ENCODE assay signal across 37 mouse cellular contexts in the genomic region with DNA sequence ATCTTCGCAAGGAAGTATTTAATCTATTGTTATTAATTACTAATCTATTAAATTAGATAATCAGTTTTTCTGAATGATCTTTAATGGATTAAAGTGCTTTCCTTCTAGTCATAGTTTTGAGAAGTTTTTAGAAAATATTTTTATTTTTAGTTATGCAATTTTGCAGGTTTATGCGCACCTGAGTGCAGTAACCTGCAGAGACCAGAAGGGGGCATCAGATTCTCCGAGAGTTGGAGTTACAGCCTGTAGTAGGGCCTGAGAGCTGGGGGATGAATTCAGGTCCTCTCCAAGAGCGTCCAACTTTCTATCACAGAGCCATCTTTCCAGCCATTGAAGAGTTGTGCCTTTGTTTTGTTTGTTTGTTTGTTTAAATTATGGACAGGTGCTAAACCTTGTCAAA. TPM values are rescaled to one million over a fixed set of nuclear protein-coding genes. Genes with fewer than 3 reads are reported as not detected.
A peak's percentile ranks its signal among the peaks of the same experiment; 100 is the strongest.
DNase-seq lines count a peak whose midpoint lies in the region; ATAC-seq and TF ChIP-seq lines count a peak whose summit lies in the region.
"Had no signal": no experiment of that assay in that cellular context is flagged by ENCODE, and none has a peak within 500 bp of the region (broad histone marks: within the 10 kb centered on the region; RNA-seq: fewer than 3 reads in every experiment).

No protein-coding gene starts in this region.

- no peak for DNase-seq in heart, adult 2 months
- no peak for DNase-seq in heart, adult 9 months (ENCODE audit: low spot score in 2 of 2)
- no peak for DNase-seq in liver, postnatal 0 days
- DNase-seq in brain, embryonic 14.5 days (ENCODE audit: low read depth): no peak
- no peak for DNase-seq in kidney, adult 18-20 months
- DNase-seq in cerebellum, postnatal 4 days (ENCODE audit: low spot score in 2 of 2): no peak
- DNase-seq: adrenal gland, adult 2 months; adrenal gland, postnatal 36 days; cerebellum, adult 8-10 months; cerebellum, postnatal 25 days; heart, postnatal 14 days; kidney, adult 11 months; kidney, postnatal 4 days; right cerebral cortex, adult 18-20 months; right cerebral cortex, postnatal 4 days; thymus, postnatal 14 days had no signal

- H3K4me2 ChIP-seq in liver, postnatal 0 days (ENCODE audit: low read depth, low read length): no peak overlapping the region
- H3K4me2 ChIP-seq in liver, embryonic 12.5 days: no peak overlapping the region
- H3K4me2 ChIP-seq: embryonic facial prominence, embryonic 12.5 days; kidney, embryonic 15.5 days; limb, embryonic 12.5 days; neural tube, embryonic 12.5 days had no signal

- TF ChIP-seq POLR2A in heart, adult 2 months (IDR thresholded peaks at IDR 0.05; ENCODE audit: insufficient read depth, low read depth, low read length): no peak
- no peak for TF ChIP-seq POLR2A in brain, embryonic 14.5 days (IDR thresholded peaks at IDR 0.05; ENCODE audit: borderline replicate concordance, extremely low read depth, insufficient read depth, insufficient read length, poor library complexity, severe bottlenecking)

- peaks cover 2% of the 10 kb centered on the region; the same call in 1 of the 2 replicates for H3K9me3 ChIP-seq in liver, postnatal 0 days (ENCODE audit: low read length)
- no peaks in the 10 kb centered on the region for H3K9me3 ChIP-seq in liver, embryonic 12.5 days (replicated peaks)
- H3K9me3 ChIP-seq in E14TG2a.4 (ENCODE audit: low read length): no peaks in the 10 kb centered on the region
- H3K9me3 ChIP-seq: embryonic facial prominence, embryonic 12.5 days; hindbrain, embryonic 10.5 days; limb, embryonic 12.5 days; neural tube, embryonic 12.5 days had no signal

- H3K27ac ChIP-seq in heart, adult 2 months: no peak overlapping the region
- H3K27ac ChIP-seq in liver, postnatal 0 days (ENCODE audit: low read depth): no peak overlapping the region
- no peak overlapping the region for H3K27ac ChIP-seq in liver, embryonic 12.5 days
- H3K27ac ChIP-seq: embryonic facial prominence, embryonic 12.5 days; hindbrain, embryonic 10.5 days; kidney, embryonic 15.5 days; limb, embryonic 12.5 days; macrophage; neural tube, embryonic 12.5 days had no signal

- H3K4me3 ChIP-seq in heart, adult 2 months: no peak overlapping the region
- no peak overlapping the region for H3K4me3 ChIP-seq in liver, postnatal 0 days (ENCODE audit: low read depth, low read length)
- no peak overlapping the region for H3K4me3 ChIP-seq in liver, embryonic 12.5 days
- H3K4me3 ChIP-seq in E14TG2a.4 (replicated peaks; ENCODE audit: low read length): no peak overlapping the region
- H3K4me3 ChIP-seq: embryonic facial prominence, embryonic 12.5 days; hindbrain, embryonic 10.5 days; kidney, embryonic 15.5 days; limb, embryonic 12.5 days; myocyte; neural tube, embryonic 12.5 days had no signal

- no peak for ATAC-seq in liver, postnatal 0 days
- no peak for ATAC-seq in liver, embryonic 12.5 days
- ATAC-seq: activated CD4-positive, CD25-positive, alpha-beta regulatory T cell, adult 4 months; forebrain, embryonic 14.5 days; hindbrain, embryonic 16.5 days; lung, postnatal 0 days; midbrain, embryonic 16.5 days had no signal

- H3K27me3 ChIP-seq in heart, adult 2 months (ENCODE audit: control insufficient read depth, insufficient read depth, low read length): no peaks in the 10 kb centered on the region
- H3K27me3 ChIP-seq in liver, postnatal 0 days (ENCODE audit: insufficient read depth, low read length): 0 out of 2 replicates have a peak, but pooled peaks cover 1% of the 10 kb centered on the region
- peaks cover 12% of the 10 kb centered on the region for H3K27me3 ChIP-seq in liver, embryonic 12.5 days (replicated peaks)
- peaks cover 11% of the 10 kb centered on the region for H3K27me3 ChIP-seq in E14TG2a.4 (ENCODE audit: insufficient read depth, low read length)

- 87% methylated on average over 4 of the region's 4 CpGs for WGBS in heart, adult 2 months
- WGBS in liver, postnatal 0 days (ENCODE audit: insufficient replicate concordance): 81% methylated on average over 4 of the region's 4 CpGs
- WGBS in liver, embryonic 12.5 days (ENCODE audit: insufficient replicate concordance): 73% methylated on average over 4 of the region's 4 CpGs

- no peaks in the 10 kb centered on the region for H3K79me2 ChIP-seq in heart, adult 2 months (replicated peaks; ENCODE audit: control insufficient read depth, insufficient read depth, low read length)

- TF ChIP-seq CTCF in heart, adult 2 months (IDR thresholded peaks at IDR 0.05): peak; percentile 23; the same call in 1 of the 2 replicates
- TF ChIP-seq CTCF in liver, postnatal 0 days (IDR thresholded peaks at IDR 0.05; ENCODE audit: low read depth): 0 out of 2 replicates have a peak, but pooled peaks have one; percentile 14
- TF ChIP-seq CTCF in E14TG2a.4 (conservative IDR thresholded peaks at IDR 0.05; ENCODE audit: low read length): peak; percentile 88
- peak; percentile 9; the same call in 1 of the 2 replicates for TF ChIP-seq CTCF in brain, embryonic 14.5 days (IDR thresholded peaks at IDR 0.05; ENCODE audit: borderline replicate concordance, extremely low read depth, insufficient read depth, insufficient read length)

- H3K4me1 ChIP-seq in heart, adult 2 months (ENCODE audit: control insufficient read depth, insufficient read depth, low read length): no peaks in the 10 kb centered on the region
- no peaks in the 10 kb centered on the region for H3K4me1 ChIP-seq in liver, postnatal 0 days (ENCODE audit: insufficient read depth)
- H3K4me1 ChIP-seq in liver, embryonic 12.5 days: peaks cover 11% of the 10 kb centered on the region
- no peaks in the 10 kb centered on the region for H3K4me1 ChIP-seq in E14TG2a.4 (replicated peaks; ENCODE audit: low read depth, low read length)
- H3K4me1 ChIP-seq: embryonic facial prominence, embryonic 12.5 days; hindbrain, embryonic 10.5 days; kidney, embryonic 15.5 days; limb, embryonic 12.5 days; neural tube, embryonic 12.5 days had no signal

- no peak for TF ChIP-seq EP300 in heart, adult 2 months (IDR thresholded peaks at IDR 0.05; ENCODE audit: insufficient read depth, low read depth, low read length)
- no peak for TF ChIP-seq EP300 in liver, postnatal 0 days (IDR thresholded peaks at IDR 0.05; ENCODE audit: low read depth)

- H3K9ac ChIP-seq in heart, adult 2 months (ENCODE audit: low read depth, low read length): no peak overlapping the region
- no peak overlapping the region for H3K9ac ChIP-seq in liver, postnatal 0 days (replicated peaks)
- no peak overlapping the region for H3K9ac ChIP-seq in liver, embryonic 12.5 days
- H3K9ac ChIP-seq: embryonic facial prominence, embryonic 12.5 days; kidney, embryonic 15.5 days; limb, embryonic 12.5 days; neural tube, embryonic 12.5 days had no signal

- H3K36me3 ChIP-seq in heart, adult 2 months (ENCODE audit: control insufficient read depth, insufficient read depth, low read length): no peaks in the 10 kb centered on the region
- H3K36me3 ChIP-seq in liver, postnatal 0 days (replicated peaks; ENCODE audit: insufficient read depth, low read length): no peaks in the 10 kb centered on the region
- no peaks in the 10 kb centered on the region for H3K36me3 ChIP-seq in liver, embryonic 12.5 days
- no peaks in the 10 kb centered on the region for H3K36me3 ChIP-seq in E14TG2a.4 (ENCODE audit: insufficient read depth, low read length)
- H3K36me3 ChIP-seq: embryonic facial prominence, embryonic 12.5 days; hindbrain, embryonic 10.5 days; kidney, embryonic 15.5 days; limb, embryonic 12.5 days; neural tube, embryonic 12.5 days had no signal

- intact Hi-C loops in heart, adult 2 months (cut with DNase I): no loop called here

RNA-seq across cellular contexts. Expression of gene Barx1, which starts 16.1 kb away (rescaled TPM):
- not detected for total RNA-seq in heart, adult 2 months (2021)
- polyA plus RNA-seq in heart, adult 2 months (2012; rRNA removed): 0.14 TPM in 1 of 2 replicates, not detected in the other
- 0.25 and 0.37 TPM in 2 replicates for polyA plus RNA-seq in liver, postnatal 0 days (2015; fragmentation: Nextera tagmentation; extraction: Ambion mirVana)
- polyA plus RNA-seq in liver, embryonic 12.5 days (2016; fragmentation: Nextera tagmentation; extraction: Ambion mirVana): 7.2 and 7.8 TPM in 2 replicates
- 0.15 and 0.38 TPM in 2 replicates for polyA plus RNA-seq in brain, embryonic 14.5 days (2012; rRNA removed)
- total RNA-seq: adrenal gland, adult 2 months; adrenal gland, postnatal 36 days; gastrocnemius, adult 18-20 months; gastrocnemius, postnatal 4 days; heart, adult 8-10 months; heart, postnatal 14 days; left cerebral cortex, postnatal 14 days; liver, adult 2 months; megakaryocyte-erythroid progenitor cell, adult 5-6 weeks had no signal
- polyA plus RNA-seq: activated CD4-positive, CD25-positive, alpha-beta regulatory T cell, adult 4 months; adrenal gland, adult 2 months; forebrain, embryonic 14.5 days; hindbrain, embryonic 16.5 days; liver, adult 2 months; lung, postnatal 0 days; macrophage; midbrain, embryonic 16.5 days; myocyte; neural tube, embryonic 12.5 days; urinary bladder, adult 2 months had no signal

RNA-seq across cellular contexts. Expression of gene Ptpdc1, which starts 21.2 kb away (rescaled TPM):
- 1 to 10 TPM; 4.6 to 5.6 TPM for total RNA-seq in heart, adult 2 months (2021)
- polyA plus RNA-seq in heart, adult 2 months (2012; rRNA removed): 1.7 and 3.2 TPM in 2 replicates
- polyA plus RNA-seq in liver, postnatal 0 days (2015; fragmentation: Nextera tagmentation; extraction: Ambion mirVana): 0.56 and 0.58 TPM in 2 replicates
- polyA plus RNA-seq in liver, embryonic 12.5 days (2016; fragmentation: Nextera tagmentation; extraction: Ambion mirVana): 1.2 and 1.4 TPM in 2 replicates
- polyA plus RNA-seq in brain, embryonic 14.5 days (2012; rRNA removed): 10.4 and 19.6 TPM in 2 replicates

Comparison
In these comparisons a context has a peak if more than half of its experiments do, and no peak if none do; other contexts are left out.
1. CTCF ChIP-seq: peak in every context shown above with its lines; median percentile 88 in E14TG2a.4; 23 in heart, adult 2 months; 14 in liver, postnatal 0 days; 9 in brain, embryonic 14.5 days.